Mouse (Mus musculus) hindbrain, embryonic 15.5 days (tissue): ENCODE results near the gene Nav2. TPM values are rescaled to one million over a fixed set of nuclear protein-coding genes. Genes with fewer than 3 reads are reported as not detected.

ENCODE experiments used
- ATAC-seq: fragments of 200-750 bp; cut with Nextera tagmentation; 2 replicates; pipeline ENCODE4 v1.8.0; 2017; ENCODE audit warnings: low read depth, moderate number of reproducible peaks, moderate TSS enrichment; ENCODE audit not compliant: low FRiP score
- H3K27ac ChIP-seq: fragments of 300-500 bp; sonication (generic); replicated peaks from 2 replicates; pipeline ENCODE4 v1.5.1; 2015; ENCODE audit warnings: mild to moderate bottlenecking, inconsistent platforms
- H3K27me3 ChIP-seq: fragments of 300-500 bp; sonication (generic); 2 replicates; pipeline ENCODE4 v1.6.1; 2015; ENCODE audit warnings: control low read depth, inconsistent platforms
- H3K36me3 ChIP-seq: fragments of 300-500 bp; sonication (generic); 2 replicates; pipeline ENCODE4 v1.6.1; 2015; ENCODE audit warnings: control low read depth, inconsistent platforms
- H3K4me1 ChIP-seq: fragments of 300-500 bp; sonication (generic); replicated peaks from 2 replicates; pipeline ENCODE4 v1.6.1; 2015; ENCODE audit warnings: control low read depth, inconsistent platforms
- H3K4me2 ChIP-seq: fragments of 300-500 bp; sonication (generic); 2 replicates; pipeline ENCODE4 v1.6.1; 2015; ENCODE audit warnings: moderate library complexity, mild to moderate bottlenecking, inconsistent platforms
- H3K4me3 ChIP-seq: fragments of 300-500 bp; sonication (generic); 2 replicates; pipeline ENCODE4 v1.5.1; 2015; ENCODE audit warnings: mild to moderate bottlenecking, inconsistent platforms
- H3K9ac ChIP-seq: fragments of 300-500 bp; sonication (generic); 2 replicates; pipeline ENCODE4 v1.6.1; 2015; ENCODE audit warnings: inconsistent platforms
- H3K9me3 ChIP-seq: fragments of 300-500 bp; sonication (generic); 2 replicates; pipeline ENCODE4 v1.6.1; 2016; ENCODE audit warnings: control low read depth, inconsistent platforms
- WGBS: fragments of 180-500 bp; shearing (Covaris S2); methylation state at CpG from one replicate; pipeline ENCODE4 v1.1.7; 2015; 5-methylcytosine and 5-hydroxymethylcytosine counted together
- polyA plus RNA-seq: library from polyadenylated mRNA; unstranded; fragments of >200 nt; fragmentation: Nextera tagmentation; extraction: Ambion mirVana; gene quantifications from 2 replicates; pipeline ENCODE4 v1.2.1, GENCODE M21; 2015

Nav2 gene
- polyA plus RNA-seq, 1 experiment from 2014 or later = 24.7 TPM

DNA sequence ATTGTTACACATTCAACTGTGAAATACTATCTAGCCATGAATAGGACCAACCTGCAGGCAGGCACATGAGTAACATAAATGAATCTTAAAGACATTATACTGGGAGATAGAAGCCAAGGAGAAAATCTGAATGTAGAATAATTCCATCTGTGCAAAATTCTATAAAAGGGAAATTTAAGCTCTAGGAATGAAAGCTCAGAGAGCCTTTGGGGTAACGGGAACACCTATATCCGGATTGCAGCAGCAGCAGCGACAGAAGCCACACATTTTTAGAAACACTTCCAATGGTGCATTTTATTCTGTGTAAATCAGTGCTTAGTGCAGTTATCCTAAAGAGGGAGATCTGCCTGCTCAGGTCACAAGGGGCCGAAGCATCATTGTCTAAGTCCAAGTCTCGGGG, 280.8 kb downstream of the Nav2 start:
- H3K27me3 ChIP-seq = no peaks in the 10 kb centered on the region
- ATAC-seq = no peak
- H3K36me3 ChIP-seq = no peaks in the 10 kb centered on the region
- peak overlapping the region; percentile 23; the same call in 1 of the 2 replicates for H3K27ac ChIP-seq
- H3K9me3 ChIP-seq = no peaks in the 10 kb centered on the region
- no peak overlapping the region for H3K9ac ChIP-seq
- H3K4me1 ChIP-seq = peaks cover 42% of the 10 kb centered on the region
- WGBS = 86% methylated on average over 5 of the region's 5 CpGs
- no peak overlapping the region for H3K4me3 ChIP-seq
- no peak overlapping the region for H3K4me2 ChIP-seq

GRCm38 (mm10) chr7:49190231-49190985, 281.9 kb downstream of the Nav2 start:
- Histone ChIP-seq H3K27me3 (no peaks in the 10 kb centered on the region), H3K9ac (no peak overlapping the region), H3K4me3 (no peak overlapping the region), H3K9me3 (no peaks in the 10 kb centered on the region), H3K27ac (peak overlapping the region; percentile 86), H3K36me3 (no peaks in the 10 kb centered on the region), H3K4me1 (peaks cover 39% of the 10 kb centered on the region), H3K4me2 (peak overlapping the region; percentile 16; the same call in 1 of the 2 replicates)
- WGBS = 71% methylated on average over 4 of the region's 4 CpGs
- ATAC-seq = peak; percentile 4; the same call in 1 of the 2 replicates

DNA sequence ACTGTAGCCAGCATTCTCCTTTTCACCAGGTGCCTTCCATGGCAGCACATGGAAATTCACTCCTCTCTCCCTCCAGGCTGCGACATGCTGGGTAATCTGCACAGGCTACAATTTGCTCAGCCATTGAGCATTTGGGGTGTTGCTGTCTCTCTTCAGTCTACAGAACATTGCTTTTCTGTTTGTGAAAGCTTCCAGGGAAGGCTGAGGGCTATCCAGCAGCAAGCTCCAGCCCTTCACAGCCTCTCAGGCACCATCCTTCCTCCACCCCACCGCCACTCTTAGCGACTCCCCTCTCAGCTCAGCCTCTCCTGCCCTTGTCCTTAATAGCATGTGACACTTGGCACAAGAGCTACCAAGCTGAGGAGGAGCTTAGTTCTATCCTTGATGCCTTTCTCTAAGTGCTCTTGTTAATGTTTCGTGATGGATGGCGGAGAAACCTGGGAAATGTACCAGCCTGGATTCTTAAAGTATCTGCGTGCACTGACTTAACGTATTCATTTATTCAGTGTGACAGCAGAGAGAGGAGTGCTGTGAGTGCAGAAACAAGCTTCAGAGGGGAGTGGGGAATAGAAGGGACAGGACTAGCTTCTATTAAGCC, 282.7 kb downstream of the Nav2 start:
- Histone ChIP-seq H3K9ac (0 out of 2 replicates have a peak overlapping the region, but pooled peaks have one; percentile 8), H3K4me2 (peak overlapping the region; percentile 16)
- 23% methylated on average over 7 of the region's 7 CpGs for WGBS

GRCm38 (mm10) chr7:49192061-49192695, 283.7 kb downstream of the Nav2 start:
- Histone ChIP-seq H3K27ac (peak overlapping the region; percentile 86), H3K4me2 (no peak overlapping the region), H3K36me3 (no peaks in the 10 kb centered on the region), H3K9me3 (no peaks in the 10 kb centered on the region), H3K27me3 (no peaks in the 10 kb centered on the region), H3K4me3 (no peak overlapping the region), H3K4me1 (peaks cover 33% of the 10 kb centered on the region), H3K9ac (no peak overlapping the region)
- no peak for ATAC-seq
- WGBS = 78% methylated on average over 2 of the region's 2 CpGs

More for the DNA sequence above, 282.7 kb downstream of the Nav2 start:
- Histone ChIP-seq H3K27me3 (no peaks in the 10 kb centered on the region), H3K9me3 (no peaks in the 10 kb centered on the region), H3K27ac (peak overlapping the region; percentile 86), H3K36me3 (no peaks in the 10 kb centered on the region), H3K4me1 (peaks cover 39% of the 10 kb centered on the region), H3K4me3 (no peak overlapping the region)
- peak; percentile 75 for ATAC-seq

DNA sequence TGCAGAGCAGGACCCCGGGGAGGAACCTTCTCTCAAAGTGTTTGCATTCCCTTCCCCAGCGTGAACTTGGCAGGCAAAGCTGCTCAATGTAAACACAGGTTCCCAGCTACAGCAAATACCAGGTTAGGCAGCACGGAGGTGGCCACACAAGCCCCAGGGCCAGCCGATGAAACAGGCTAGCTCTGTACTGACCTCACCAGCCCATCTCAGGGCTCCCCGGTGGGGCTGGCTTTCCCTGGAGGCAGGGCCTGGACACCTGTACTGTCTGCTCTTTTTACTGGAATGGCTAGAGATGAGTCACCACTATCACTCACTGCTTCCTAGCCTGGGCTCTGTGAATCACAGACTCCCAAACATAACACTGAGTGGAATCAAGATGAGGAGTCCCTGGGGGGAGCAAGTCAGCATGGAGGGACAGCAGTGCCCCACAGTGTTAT, 287.2 kb downstream of the Nav2 start:
- Histone ChIP-seq H3K36me3 (no peaks in the 10 kb centered on the region), H3K4me1 (peaks cover 25% of the 10 kb centered on the region), H3K9ac (no peak overlapping the region), H3K27ac (no peak overlapping the region), H3K4me3 (no peak overlapping the region), H3K4me2 (no peak overlapping the region), H3K9me3 (no peaks in the 10 kb centered on the region), H3K27me3 (no peaks in the 10 kb centered on the region)
- ATAC-seq = no peak
- 68% methylated on average over 5 of the region's 5 CpGs for WGBS

DNA sequence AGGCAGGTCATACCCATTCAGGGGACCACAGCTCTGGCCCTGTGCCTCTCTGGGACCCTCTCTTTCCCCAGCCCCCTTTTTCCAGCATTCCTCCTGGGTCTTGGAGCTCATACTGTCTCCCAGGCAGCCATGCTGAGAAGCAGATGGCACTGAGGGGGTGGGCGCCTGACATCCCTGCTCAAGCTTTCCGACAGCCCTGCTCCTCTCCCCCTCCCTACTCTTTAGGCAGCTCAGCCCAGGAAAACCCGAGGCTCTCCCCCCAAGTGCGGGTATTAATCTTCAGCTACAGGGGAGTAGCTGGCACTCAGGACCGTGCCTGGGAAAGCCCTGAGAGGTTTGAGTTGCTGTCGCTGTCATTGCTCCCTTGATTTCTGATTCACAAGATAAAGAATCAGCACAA, 290.9 kb downstream of the Nav2 start:
- Histone ChIP-seq H3K36me3 (no peaks in the 10 kb centered on the region), H3K4me3 (no peak overlapping the region), H3K4me1 (peaks cover 30% of the 10 kb centered on the region), H3K27me3 (no peaks in the 10 kb centered on the region), H3K4me2 (no peak overlapping the region), H3K27ac (no peak overlapping the region), H3K9me3 (no peaks in the 10 kb centered on the region), H3K9ac (no peak overlapping the region)
- ATAC-seq = peak; percentile 55
- 21% methylated on average over 6 of the region's 6 CpGs for WGBS

GRCm38 (mm10) chr7:49200270-49200669, 291.8 kb downstream of the Nav2 start:
- peaks cover 30% of the 10 kb centered on the region for H3K4me1 ChIP-seq
- 0 out of 2 replicates have a peak overlapping the region, but pooled peaks have one; percentile 2 for H3K27ac ChIP-seq
- no peaks in the 10 kb centered on the region for H3K9me3 ChIP-seq
- 88% methylated on average over 6 of the region's 6 CpGs for WGBS
- no peak overlapping the region for H3K4me2 ChIP-seq
- ATAC-seq = no peak
- no peak overlapping the region for H3K4me3 ChIP-seq
- H3K27me3 ChIP-seq = no peaks in the 10 kb centered on the region
- H3K9ac ChIP-seq = no peak overlapping the region
- H3K36me3 ChIP-seq = no peaks in the 10 kb centered on the region

DNA sequence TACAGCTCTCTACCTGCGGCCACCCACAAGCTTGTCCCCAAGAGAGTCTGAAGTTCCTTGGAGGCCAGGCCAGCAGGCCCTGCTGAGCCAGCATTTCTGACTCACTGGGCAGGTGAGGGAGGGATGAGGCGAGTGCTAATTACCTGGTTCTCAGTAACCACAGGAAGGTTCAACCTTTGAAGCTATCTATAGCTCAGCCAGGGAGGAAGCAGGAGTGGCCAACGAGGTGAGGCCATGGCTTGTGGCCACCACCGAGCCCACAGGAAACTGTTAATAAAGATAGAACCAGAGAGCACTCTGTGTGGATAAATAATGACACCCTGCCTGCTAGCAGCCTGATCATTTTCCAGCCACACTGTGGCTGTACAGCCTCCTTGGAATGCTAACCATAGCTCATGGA, 294.5 kb downstream of the Nav2 start:
- no peaks in the 10 kb centered on the region for H3K27me3 ChIP-seq
- no peak overlapping the region for H3K4me3 ChIP-seq
- H3K9ac ChIP-seq = no peak overlapping the region
- no peak overlapping the region for H3K4me2 ChIP-seq
- H3K9me3 ChIP-seq = no peaks in the 10 kb centered on the region
- H3K36me3 ChIP-seq = no peaks in the 10 kb centered on the region
- no peak overlapping the region for H3K27ac ChIP-seq
- WGBS = 76% methylated on average over 4 of the region's 4 CpGs
- H3K4me1 ChIP-seq = peaks cover 30% of the 10 kb centered on the region
- no peak for ATAC-seq

DNA sequence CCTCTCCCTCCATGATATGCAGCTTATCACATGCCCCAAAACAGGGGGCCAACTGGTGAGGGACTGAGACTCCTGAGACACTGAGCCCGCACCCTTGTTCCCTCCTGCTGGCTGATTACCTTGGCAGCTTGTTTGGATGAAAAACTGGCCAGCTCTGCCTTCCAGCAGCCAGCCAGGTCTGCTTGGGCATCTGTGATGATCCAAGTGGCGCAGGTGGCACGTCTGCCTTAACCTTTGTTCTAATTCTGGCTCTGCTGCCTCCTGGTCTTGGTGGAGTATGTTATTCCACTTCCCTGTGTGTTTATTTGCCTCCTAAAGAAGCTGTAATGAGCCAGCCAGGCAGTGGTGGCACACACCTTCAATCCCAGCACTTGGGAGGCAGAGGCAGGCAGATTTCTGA, 296.3 kb downstream of the Nav2 start:
- H3K9me3 ChIP-seq = no peaks in the 10 kb centered on the region
- no peak overlapping the region for H3K4me2 ChIP-seq
- 83% methylated on average over 3 of the region's 3 CpGs for WGBS
- peaks cover 37% of the 10 kb centered on the region for H3K4me1 ChIP-seq
- H3K36me3 ChIP-seq = no peaks in the 10 kb centered on the region
- no peaks in the 10 kb centered on the region for H3K27me3 ChIP-seq
- no peak overlapping the region for H3K9ac ChIP-seq
- no peak for ATAC-seq
- H3K4me3 ChIP-seq = no peak overlapping the region
- no peak overlapping the region for H3K27ac ChIP-seq

GRCm38 (mm10) chr7:49205551-49205950, 297.0 kb downstream of the Nav2 start:
- Histone ChIP-seq H3K9ac (no peak overlapping the region), H3K9me3 (no peaks in the 10 kb centered on the region), H3K27ac (no peak overlapping the region), H3K36me3 (no peaks in the 10 kb centered on the region), H3K27me3 (no peaks in the 10 kb centered on the region), H3K4me1 (peaks cover 36% of the 10 kb centered on the region), H3K4me3 (no peak overlapping the region), H3K4me2 (no peak overlapping the region)
- 92% methylated on average over 1 of the region's 1 CpGs for WGBS
- no peak for ATAC-seq

DNA sequence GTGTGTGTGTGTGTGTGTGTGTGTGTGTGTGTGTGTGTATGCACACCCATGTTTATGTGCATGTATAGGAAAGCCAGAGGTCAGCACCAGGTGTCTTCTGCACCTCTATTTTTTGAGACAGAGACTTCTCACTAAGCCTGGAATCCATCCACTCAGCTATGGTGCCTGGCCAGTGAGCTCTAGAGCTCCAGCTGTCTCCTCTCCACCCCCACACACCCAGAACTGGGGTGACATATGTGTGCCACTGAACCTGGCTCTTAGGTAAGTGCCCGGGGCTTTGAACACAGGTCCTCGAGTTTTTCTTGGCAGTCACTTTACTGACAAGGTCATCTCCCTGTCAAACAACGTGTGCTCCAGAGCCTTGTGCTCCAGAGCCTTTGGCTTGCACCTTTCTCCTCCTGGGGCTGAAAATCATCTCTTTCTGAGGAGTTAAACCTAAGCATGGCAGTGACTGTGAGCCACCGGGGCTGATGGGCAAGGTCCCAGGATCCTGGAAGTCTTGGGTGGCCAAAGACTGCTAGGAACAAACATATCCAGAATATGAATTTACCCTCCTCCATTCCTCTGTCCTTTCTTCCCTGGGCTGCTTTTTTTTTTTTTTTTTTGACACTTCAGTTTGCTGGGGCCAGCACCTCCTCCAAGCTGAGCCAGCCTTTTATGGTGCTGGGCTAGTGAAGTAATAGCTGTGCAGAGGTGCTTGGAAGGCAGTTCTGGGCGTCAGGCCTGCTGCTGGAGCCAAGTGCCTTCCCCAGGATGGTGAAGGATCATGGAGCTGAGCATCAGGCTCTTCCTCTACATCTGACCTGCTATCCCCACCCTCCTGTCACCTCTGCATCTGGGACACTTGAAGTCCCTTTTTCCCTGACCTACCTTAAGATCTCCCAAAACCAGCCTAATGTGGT, 298.5 kb downstream of the Nav2 start:
- no peak for ATAC-seq
- WGBS = 75% methylated on average over 5 of the region's 5 CpGs
- no peaks in the 10 kb centered on the region for H3K27me3 ChIP-seq
- no peak overlapping the region for H3K4me3 ChIP-seq
- no peak overlapping the region for H3K4me2 ChIP-seq
- H3K27ac ChIP-seq = no peak overlapping the region
- no peaks in the 10 kb centered on the region for H3K9me3 ChIP-seq
- H3K4me1 ChIP-seq = peaks cover 30% of the 10 kb centered on the region
- no peak overlapping the region for H3K9ac ChIP-seq
- no peaks in the 10 kb centered on the region for H3K36me3 ChIP-seq
